Mouse (Mus musculus): Measurements from ENCODE around the gene Insyn1. TPM values are rescaled to one million over a fixed set of nuclear protein-coding genes. Genes with fewer than 3 reads are reported as not detected.
A peak's percentile ranks its signal among the peaks of the same experiment; 100 is the strongest.

Insyn1 gene
- polyA plus RNA-seq (2014; fragmentation: Nextera tagmentation; extraction: Ambion mirVana): 2.3 and 2.6 TPM in 2 replicates

DNA sequence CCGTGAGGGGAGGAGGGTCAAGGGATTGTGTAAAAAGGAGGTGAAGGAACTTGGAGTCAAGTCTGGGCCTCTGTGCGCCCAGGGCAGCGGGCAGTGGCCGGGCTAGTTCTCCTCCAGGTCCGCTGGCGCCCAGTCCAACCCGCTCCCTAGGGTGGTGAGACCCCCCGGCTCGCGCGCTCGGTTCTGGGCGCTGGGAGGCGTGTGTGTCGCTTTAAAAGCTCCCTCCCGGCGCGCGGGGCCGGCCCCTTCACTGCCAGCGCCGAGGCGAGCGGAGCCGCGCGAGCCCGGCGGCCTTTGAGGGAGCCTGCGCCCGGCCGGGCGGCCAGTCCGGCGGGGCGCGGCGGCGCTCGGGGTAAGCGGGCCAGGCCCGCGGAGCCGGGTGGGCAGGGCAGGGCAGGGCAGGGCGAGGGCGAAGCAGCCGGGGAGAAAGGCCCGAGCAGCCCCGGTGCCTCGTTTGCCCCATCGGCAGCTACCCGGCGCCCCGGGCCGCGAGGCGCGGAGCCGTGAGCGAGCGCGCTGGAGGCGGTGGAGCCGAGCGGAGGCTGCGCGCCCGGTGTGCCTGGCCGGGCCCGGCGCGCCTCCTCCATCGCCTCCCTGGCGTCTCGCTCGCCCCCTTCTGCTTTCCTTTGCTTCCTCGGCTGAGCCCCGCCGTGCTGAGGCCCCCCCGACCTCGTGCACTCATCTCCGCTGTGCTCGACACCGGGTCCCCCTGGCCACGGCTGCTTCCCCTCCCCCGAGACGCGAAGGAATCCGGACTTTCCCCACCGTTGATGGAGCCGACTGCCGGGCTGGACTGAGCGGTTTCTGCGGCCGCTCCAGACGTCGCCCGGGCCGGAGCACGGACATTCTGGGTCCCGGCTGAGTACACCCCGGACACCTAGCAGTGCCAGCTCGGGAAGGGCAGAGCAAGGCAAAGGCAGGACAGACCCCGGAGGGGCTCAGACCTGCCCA, at the start of gene Insyn1:
Gene Insyn1, plus strand, starts transcription at position 753 of the 951 bp plus-strand sequence.
- Histone ChIP-seq H3K4me3 (ENCODE audit: low read depth, low read length) (peak within 1 kb of the TSS; percentile 48), H3K4me2 (replicated peaks; ENCODE audit: low read depth, low read length) (peak within 1 kb of the TSS; percentile 98), H3K27me3 (ENCODE audit: control insufficient read depth, insufficient read depth, low read length) (peaks cover 15% of the 10 kb centered on the region), H3K9ac (ENCODE audit: low read depth, low read length) (peak within 1 kb of the TSS; percentile 85), H3K36me3 (ENCODE audit: control insufficient read depth, insufficient read depth, low read length) (no peaks in the 10 kb centered on the region), H3K9me3 (ENCODE audit: control insufficient read depth, low read length) (no peaks in the 10 kb centered on the region), H3K4me1 (replicated peaks; ENCODE audit: control insufficient read depth, insufficient read depth, low read length) (peaks cover 4% of the 10 kb centered on the region), H3K27ac (ENCODE audit: low read depth, low read length) (peak within 1 kb of the TSS; percentile 67)
- ATAC-seq (ENCODE audit: low FRiP score) (peak; percentile 74), DNase-seq (ENCODE audit: low spot score) (peak; percentile 79)
- under 1% methylated on average over 83 of the region's 104 CpGs for WGBS

DNA sequence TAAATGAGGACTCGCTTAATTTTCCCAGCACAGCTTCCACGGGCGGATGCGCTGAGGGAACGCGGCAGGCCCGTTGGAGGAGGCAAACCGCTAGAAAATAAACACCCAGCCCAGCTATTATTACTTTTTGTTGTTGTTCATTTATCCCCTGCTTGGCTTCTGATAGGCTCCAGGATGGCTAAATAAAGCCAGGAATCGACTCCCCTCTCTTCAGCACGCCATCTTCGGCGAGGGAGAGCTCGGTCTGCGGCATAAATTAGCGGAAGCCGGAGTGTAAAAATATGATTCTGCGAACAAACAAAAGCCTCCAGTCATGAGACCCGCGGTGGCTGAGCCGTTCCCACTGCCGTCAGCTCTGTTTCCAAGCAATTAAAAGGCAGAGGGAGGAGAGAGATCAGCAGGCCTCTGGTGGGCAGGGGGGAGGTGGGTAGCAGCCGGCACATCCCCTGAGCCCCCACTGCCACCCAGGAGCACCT, 49.4 kb upstream of the Insyn1 start:
- no peak for DNase-seq (ENCODE audit: low spot score)
- H3K4me2 ChIP-seq (replicated peaks; ENCODE audit: low read depth, low read length): no peak overlapping the region
- no peaks in the 10 kb centered on the region for H3K36me3 ChIP-seq (ENCODE audit: control insufficient read depth, insufficient read depth, low read length)
- H3K27ac ChIP-seq (ENCODE audit: low read depth, low read length): no peak overlapping the region
- no peaks in the 10 kb centered on the region for H3K9me3 ChIP-seq (ENCODE audit: control insufficient read depth, low read length)
- no peak for ATAC-seq (ENCODE audit: low FRiP score)
- no peak overlapping the region for H3K9ac ChIP-seq (ENCODE audit: low read depth, low read length)
- 68% methylated on average over 22 of the region's 22 CpGs for WGBS
- H3K27me3 ChIP-seq (ENCODE audit: control insufficient read depth, insufficient read depth, low read length): no peaks in the 10 kb centered on the region
- H3K4me1 ChIP-seq (replicated peaks; ENCODE audit: control insufficient read depth, insufficient read depth, low read length): no peaks in the 10 kb centered on the region
- H3K4me3 ChIP-seq (ENCODE audit: low read depth, low read length): no peak overlapping the region

DNA sequence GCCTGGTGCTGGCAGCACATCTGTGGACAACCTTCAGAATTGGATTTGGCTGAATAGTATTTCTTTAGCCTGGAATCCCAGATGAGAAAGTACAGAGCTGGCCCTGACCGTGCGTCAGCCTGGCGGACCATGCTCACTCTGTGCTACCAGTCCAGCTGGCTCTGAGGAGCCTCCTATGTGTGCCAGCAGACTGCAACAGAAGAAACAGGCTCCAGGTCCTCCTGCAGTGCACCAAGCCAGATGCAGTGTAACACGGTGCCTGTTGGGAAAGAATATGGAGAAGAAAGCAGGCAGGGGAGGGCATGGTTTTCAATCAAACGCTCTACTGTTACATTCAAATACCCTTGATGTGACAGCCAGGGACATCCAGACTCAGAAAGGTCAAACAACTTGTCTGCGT, 48.3 kb upstream of the Insyn1 start:
- Histone ChIP-seq H3K36me3 (ENCODE audit: control insufficient read depth, insufficient read depth, low read length) (no peaks in the 10 kb centered on the region), H3K27me3 (ENCODE audit: control insufficient read depth, insufficient read depth, low read length) (no peaks in the 10 kb centered on the region), H3K4me2 (replicated peaks; ENCODE audit: low read depth, low read length) (no peak overlapping the region), H3K9ac (ENCODE audit: low read depth, low read length) (no peak overlapping the region), H3K27ac (ENCODE audit: low read depth, low read length) (no peak overlapping the region), H3K4me1 (replicated peaks; ENCODE audit: control insufficient read depth, insufficient read depth, low read length) (no peaks in the 10 kb centered on the region), H3K9me3 (ENCODE audit: control insufficient read depth, low read length) (no peaks in the 10 kb centered on the region), H3K4me3 (ENCODE audit: low read depth, low read length) (no peak overlapping the region)
- no peak for DNase-seq (ENCODE audit: low spot score)
- WGBS: 74% methylated on average over 6 of the region's 6 CpGs
- no peak for ATAC-seq (ENCODE audit: low FRiP score)

DNA sequence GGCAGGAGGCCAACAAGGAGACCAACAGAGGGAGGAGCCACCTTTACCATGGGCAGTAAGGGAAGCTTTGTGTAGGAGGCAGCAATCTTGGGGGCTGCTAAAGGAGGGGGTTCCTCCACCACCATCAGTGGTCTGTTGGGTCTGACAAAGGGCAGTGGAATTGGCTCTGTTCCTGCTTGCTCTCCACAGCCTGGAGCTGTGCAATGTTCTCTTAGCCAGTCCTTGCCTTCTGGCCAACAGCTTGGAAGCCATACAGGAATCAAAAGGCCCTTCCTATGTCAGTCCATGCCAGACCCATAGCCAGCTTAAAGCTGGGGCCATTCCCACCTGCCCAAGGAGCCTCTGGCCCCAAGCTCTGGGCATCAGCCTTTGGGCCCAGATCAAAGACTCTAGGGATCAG, 47.8 kb upstream of the Insyn1 start:
- DNase-seq (ENCODE audit: low spot score) (no peak), ATAC-seq (ENCODE audit: low FRiP score) (no peak)
- H3K4me1 ChIP-seq (replicated peaks; ENCODE audit: control insufficient read depth, insufficient read depth, low read length): no peaks in the 10 kb centered on the region
- no peak overlapping the region for H3K9ac ChIP-seq (ENCODE audit: low read depth, low read length)
- no peaks in the 10 kb centered on the region for H3K27me3 ChIP-seq (ENCODE audit: control insufficient read depth, insufficient read depth, low read length)
- H3K4me2 ChIP-seq (replicated peaks; ENCODE audit: low read depth, low read length): no peak overlapping the region
- H3K36me3 ChIP-seq (ENCODE audit: control insufficient read depth, insufficient read depth, low read length): no peaks in the 10 kb centered on the region
- H3K27ac ChIP-seq (ENCODE audit: low read depth, low read length): no peak overlapping the region
- no peaks in the 10 kb centered on the region for H3K9me3 ChIP-seq (ENCODE audit: control insufficient read depth, low read length)
- no peak overlapping the region for H3K4me3 ChIP-seq (ENCODE audit: low read depth, low read length)

DNA sequence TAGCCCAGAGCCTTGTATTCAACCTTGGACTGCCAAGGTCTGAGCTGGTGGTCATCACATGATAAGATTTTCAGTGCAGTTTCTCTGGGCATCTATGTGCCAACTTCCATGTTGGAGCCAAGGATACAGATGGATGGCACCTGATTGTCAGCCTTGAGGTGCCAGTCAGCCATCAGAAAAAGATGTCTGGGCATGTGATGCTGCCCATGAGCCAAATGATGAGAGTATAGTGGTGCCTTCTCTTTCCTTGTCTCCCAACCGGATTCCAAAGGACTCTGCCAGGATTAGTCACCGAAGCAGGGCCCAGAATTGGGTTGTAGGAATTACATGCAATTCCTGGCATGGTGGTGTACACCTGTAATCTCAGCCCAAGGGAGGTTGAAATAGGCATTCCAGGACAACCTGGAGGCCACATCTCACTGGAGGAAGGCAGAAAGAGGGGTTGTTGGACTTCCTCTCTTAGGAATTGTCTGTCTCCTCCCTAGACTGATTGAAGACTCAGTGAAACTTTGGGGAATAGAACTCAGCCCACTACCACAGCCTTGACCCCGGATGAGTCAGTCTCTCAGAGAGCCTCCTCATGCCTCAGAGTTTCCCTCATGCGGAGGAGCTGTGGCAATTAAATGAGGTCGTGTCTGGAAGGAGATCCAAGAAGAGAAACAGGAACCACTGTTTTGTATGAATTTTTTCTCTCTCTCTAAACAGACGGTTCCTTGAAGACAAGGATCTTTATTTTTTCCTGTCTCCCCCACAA, 46.9 kb upstream of the Insyn1 start:
- DNase-seq (ENCODE audit: low spot score): no peak
- Histone ChIP-seq H3K36me3 (ENCODE audit: control insufficient read depth, insufficient read depth, low read length) (no peaks in the 10 kb centered on the region), H3K9ac (ENCODE audit: low read depth, low read length) (no peak overlapping the region), H3K9me3 (ENCODE audit: control insufficient read depth, low read length) (no peaks in the 10 kb centered on the region), H3K4me3 (ENCODE audit: low read depth, low read length) (no peak overlapping the region), H3K27me3 (ENCODE audit: control insufficient read depth, insufficient read depth, low read length) (no peaks in the 10 kb centered on the region), H3K4me1 (replicated peaks; ENCODE audit: control insufficient read depth, insufficient read depth, low read length) (no peaks in the 10 kb centered on the region), H3K4me2 (replicated peaks; ENCODE audit: low read depth, low read length) (no peak overlapping the region), H3K27ac (ENCODE audit: low read depth, low read length) (no peak overlapping the region)
- no peak for ATAC-seq (ENCODE audit: low FRiP score)
- 85% methylated on average over 6 of the region's 6 CpGs for WGBS

DNA sequence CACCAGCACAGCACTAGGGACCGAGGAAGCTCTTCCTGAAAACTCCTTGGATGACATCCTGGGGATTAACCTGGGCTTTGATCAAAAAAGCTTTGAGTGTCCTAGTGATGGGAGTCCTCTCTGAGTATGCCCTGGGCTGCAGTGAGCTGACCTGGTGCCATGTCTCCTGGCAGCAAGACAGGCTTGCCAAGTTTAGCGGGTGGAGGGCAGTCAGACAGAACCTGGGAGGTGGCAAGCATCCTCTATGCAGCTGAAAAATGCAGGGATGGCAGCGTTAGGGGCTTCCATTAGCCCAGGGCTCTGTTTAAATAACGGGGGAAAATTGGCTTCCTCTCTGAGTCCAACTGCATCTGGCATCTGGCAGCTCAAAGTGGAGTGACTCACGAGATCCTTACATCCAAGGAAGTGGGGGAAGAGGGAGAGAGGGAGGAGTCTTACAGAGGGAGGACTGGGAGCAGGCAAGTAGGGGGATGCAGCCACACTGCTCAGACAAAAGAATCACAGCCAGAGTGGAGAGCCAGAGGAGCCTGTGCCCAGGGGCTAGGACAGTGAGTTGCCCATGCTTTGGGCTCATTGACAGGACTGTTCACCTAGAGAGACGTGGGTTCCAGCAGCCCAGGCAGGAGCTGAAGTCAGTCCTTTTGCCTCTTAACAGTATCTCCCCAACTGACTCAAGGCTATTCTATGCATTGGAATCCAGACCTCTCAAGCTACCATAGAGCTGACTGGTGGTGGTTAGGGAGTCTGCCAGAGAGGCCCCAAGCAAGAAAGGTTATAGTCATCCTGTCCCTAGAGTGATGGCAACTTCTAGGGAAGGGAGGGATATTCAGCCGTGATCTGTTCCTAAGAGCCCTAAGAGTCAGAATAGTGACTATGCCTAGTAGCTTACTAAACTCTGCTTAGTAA, 46.0 kb upstream of the Insyn1 start:
- WGBS: 65% methylated on average over 7 of the region's 7 CpGs
- H3K4me1 ChIP-seq (replicated peaks; ENCODE audit: control insufficient read depth, insufficient read depth, low read length): no peaks in the 10 kb centered on the region
- no peaks in the 10 kb centered on the region for H3K36me3 ChIP-seq (ENCODE audit: control insufficient read depth, insufficient read depth, low read length)
- H3K4me2 ChIP-seq (replicated peaks; ENCODE audit: low read depth, low read length): no peak overlapping the region
- no peaks in the 10 kb centered on the region for H3K27me3 ChIP-seq (ENCODE audit: control insufficient read depth, insufficient read depth, low read length)
- H3K4me3 ChIP-seq (ENCODE audit: low read depth, low read length): no peak overlapping the region
- no peak overlapping the region for H3K9ac ChIP-seq (ENCODE audit: low read depth, low read length)
- H3K27ac ChIP-seq (ENCODE audit: low read depth, low read length): no peak overlapping the region
- H3K9me3 ChIP-seq (ENCODE audit: control insufficient read depth, low read length): no peaks in the 10 kb centered on the region
- no peak for DNase-seq (ENCODE audit: low spot score)
- ATAC-seq (ENCODE audit: low FRiP score): no peak

DNA sequence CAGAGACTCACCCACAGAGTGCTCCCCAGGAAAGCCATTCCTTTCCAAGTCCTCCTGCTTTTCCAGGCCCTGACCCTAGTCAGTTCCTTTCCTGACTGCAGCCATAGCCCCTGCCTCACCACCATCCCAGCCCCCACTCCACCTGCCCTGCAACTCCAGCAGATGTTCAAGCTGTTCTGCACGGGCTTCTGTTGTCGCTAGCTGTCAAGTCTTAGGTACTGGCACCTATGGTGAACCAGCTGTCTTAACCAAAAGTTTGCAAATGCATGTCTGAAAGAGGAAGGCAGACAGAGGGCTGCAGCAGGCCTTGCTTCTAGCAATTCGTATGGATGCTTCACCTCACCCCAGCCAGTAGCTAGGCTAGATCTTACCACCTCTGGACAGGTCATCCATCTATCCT, 45.3 kb upstream of the Insyn1 start:
- Histone ChIP-seq H3K9ac (ENCODE audit: low read depth, low read length) (no peak overlapping the region), H3K4me1 (replicated peaks; ENCODE audit: control insufficient read depth, insufficient read depth, low read length) (no peaks in the 10 kb centered on the region), H3K4me3 (ENCODE audit: low read depth, low read length) (no peak overlapping the region), H3K27ac (ENCODE audit: low read depth, low read length) (no peak overlapping the region), H3K4me2 (replicated peaks; ENCODE audit: low read depth, low read length) (no peak overlapping the region), H3K9me3 (ENCODE audit: control insufficient read depth, low read length) (no peaks in the 10 kb centered on the region), H3K27me3 (ENCODE audit: control insufficient read depth, insufficient read depth, low read length) (no peaks in the 10 kb centered on the region), H3K36me3 (ENCODE audit: control insufficient read depth, insufficient read depth, low read length) (no peaks in the 10 kb centered on the region)
- WGBS: 73% methylated on average over 3 of the region's 3 CpGs
- no peak for ATAC-seq (ENCODE audit: low FRiP score)
- no peak for DNase-seq (ENCODE audit: low spot score)

DNA sequence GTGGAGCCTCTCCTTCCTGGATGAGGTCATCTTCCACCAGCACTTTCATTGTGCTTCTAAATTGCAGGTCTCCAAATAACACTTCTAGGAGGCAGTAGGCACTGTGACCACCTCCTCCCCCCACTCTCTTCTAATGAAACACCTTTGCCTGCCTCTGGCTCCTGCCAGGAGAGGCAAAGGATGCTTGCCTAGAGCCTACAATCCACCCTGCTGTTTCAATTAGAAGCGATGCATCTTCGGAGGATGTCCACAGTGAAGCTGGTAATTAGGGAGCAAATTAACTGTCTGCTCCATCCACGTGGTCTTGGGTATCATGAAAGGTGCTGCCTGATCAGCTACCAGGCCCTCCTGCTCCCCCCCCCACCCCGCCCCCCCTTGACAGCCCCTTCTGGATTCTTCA, 41.6 kb upstream of the Insyn1 start:
- Histone ChIP-seq H3K27me3 (ENCODE audit: control insufficient read depth, insufficient read depth, low read length) (no peaks in the 10 kb centered on the region), H3K9me3 (ENCODE audit: control insufficient read depth, low read length) (no peaks in the 10 kb centered on the region), H3K4me1 (replicated peaks; ENCODE audit: control insufficient read depth, insufficient read depth, low read length) (no peaks in the 10 kb centered on the region), H3K9ac (ENCODE audit: low read depth, low read length) (no peak overlapping the region), H3K27ac (ENCODE audit: low read depth, low read length) (no peak overlapping the region), H3K4me2 (replicated peaks; ENCODE audit: low read depth, low read length) (no peak overlapping the region), H3K36me3 (ENCODE audit: control insufficient read depth, insufficient read depth, low read length) (no peaks in the 10 kb centered on the region), H3K4me3 (ENCODE audit: low read depth, low read length) (no peak overlapping the region)
- WGBS: 44% methylated on average over 4 of the region's 4 CpGs
- ATAC-seq (ENCODE audit: low FRiP score) (no peak), DNase-seq (ENCODE audit: low spot score) (no peak)
